Mouse (Mus musculus): Measurements from ENCODE around the gene Olfr777.
"Not testable (repeated sequence)": the region's sequence is repeated elsewhere in the genome, so short reads cannot be mapped to it uniquely, and the experiment has no call there.

The Olfr777 gene

DNA sequence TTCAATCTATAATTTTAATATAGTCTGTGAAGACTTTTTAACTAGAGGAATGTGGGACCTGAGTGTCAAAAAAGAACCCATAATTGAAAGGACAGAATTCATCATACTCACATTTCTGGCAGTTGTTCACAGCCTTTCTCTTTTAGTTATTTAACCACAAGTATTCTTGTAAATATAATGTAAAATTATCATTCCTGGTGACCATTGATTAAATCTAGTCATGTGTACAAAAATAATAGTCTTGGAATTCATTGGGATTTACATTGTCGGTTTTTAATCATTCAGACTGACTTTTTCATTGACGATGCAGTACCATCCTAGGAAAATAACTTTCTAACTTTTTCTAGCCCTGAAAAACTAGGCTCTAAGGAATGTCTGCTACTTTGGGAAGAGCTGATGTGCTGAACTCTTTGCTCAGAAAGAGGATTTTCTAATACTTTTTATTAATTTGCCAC, at the start of gene Olfr777:
Olfr777 (minus strand) TSS at position 405 of the 455 bp plus-strand sequence.
- no peak for DNase-seq

- no peak for DNase-seq
Observed at GRCm38 (mm10) chr10:129317817-129318216, 46.5 kb upstream of the Olfr777 start, which contains the start of gene Olfr780. TSS of gene Olfr780 (plus strand) at chr10:129318117.

DNA sequence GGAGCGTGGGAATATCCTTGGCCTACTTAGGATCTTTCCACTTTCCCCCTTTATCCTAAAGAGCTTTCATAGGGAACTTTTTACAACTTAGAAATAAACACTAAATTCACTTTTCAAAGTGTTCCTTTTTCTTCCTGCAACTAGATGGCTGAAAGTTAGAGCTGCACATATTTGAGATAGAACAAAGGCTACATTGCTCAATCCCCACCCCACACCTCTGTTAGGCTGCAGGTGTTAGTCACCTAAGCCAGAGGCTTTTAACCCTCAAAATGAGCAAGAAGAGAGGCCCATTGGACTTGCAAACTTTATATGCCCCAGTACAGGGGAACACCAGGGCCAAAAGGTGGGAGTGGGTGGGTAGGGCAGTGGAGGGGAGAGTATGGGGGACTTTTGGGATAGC, 42.2 kb upstream of the Olfr777 start:
- DNase-seq = not testable (repeated sequence)

- not testable (repeated sequence) for DNase-seq
Observed at GRCm38 (mm10) chr10:129312973-129313372, 41.7 kb upstream of the Olfr777 start.

GRCm38 (mm10) chr10:129258827-129259226, 12.5 kb downstream of the Olfr777 start, which contains the start of gene Olfr776:
TSS of gene Olfr776 (plus strand) at chr10:129259127.
- DNase-seq = no peak

- no peak for DNase-seq
Observed at GRCm38 (mm10) chr10:129248112-129248511, 23.2 kb downstream of the Olfr777 start, which contains the start of gene Olfr775. TSS of gene Olfr775 (plus strand) at chr10:129248412.

DNA sequence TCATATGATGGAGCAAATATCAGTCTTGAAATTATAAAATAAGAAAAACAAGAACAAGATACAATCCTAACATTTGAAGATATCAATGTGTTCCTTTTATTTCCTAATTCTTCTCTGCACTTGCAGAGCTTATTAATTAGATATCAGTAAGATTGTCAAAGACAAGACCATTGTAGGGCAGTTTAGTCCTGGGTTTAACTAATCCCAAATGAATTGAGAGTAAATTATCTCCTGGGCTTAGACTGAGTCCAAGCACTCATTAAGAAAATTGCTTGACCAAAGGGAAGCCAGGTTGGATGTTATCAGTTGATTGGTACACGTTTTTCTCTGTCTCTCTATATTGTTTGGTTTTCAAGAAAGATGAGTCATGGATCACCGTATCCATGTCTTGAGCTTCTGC, 35.4 kb downstream of the Olfr777 start, which contains the start of gene Olfr774:
Olfr774 (plus strand) TSS at position 301 of the 400 bp plus-strand sequence.
- DNase-seq = no peak

DNA sequence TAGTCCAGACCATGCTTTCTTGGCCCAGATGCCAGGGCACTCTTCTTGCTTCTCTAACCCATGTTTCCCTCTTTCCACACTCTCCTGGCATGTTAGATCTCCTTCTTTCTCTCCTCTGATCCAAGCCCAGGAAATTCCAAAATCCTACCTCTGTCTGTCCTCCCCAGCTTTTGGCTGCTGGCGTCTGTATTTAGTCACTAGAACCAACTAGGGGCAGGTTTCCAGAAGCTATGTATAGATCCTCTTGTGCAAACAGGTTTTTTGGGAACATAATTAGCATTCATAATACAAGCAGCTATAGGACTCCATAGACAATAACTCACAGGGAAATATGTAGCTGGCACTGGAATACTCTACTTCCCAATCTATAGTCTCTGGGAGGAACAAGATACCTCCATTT, 40.5 kb downstream of the Olfr777 start:
- DNase-seq = no peak
